Mouse (Mus musculus): ENCODE data around the gene Qrfp.

Qrfp gene

DNA sequence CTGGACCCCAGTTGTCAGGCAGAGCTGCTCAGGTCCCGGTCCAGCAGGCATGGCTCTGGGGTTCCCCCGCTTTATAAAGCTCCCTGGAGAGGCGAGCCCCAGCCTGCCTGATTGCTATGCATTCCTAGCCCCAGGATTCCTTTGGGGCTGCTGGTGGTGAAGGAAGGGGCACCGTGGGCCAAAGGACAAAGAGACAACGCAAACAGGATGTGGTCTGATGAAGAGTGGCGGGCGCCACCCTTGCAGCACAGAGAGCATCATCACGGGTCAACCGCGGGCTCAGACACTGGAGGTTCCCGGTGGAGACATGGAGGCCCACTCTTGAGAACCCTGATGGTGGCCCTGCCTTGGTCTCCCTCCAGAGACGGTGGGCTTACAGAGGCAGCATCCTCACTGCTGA, at the start of gene Qrfp:
Gene Qrfp, minus strand, starts transcription at position 137 of the 400 bp plus-strand sequence.
- no peak for DNase-seq

DNA sequence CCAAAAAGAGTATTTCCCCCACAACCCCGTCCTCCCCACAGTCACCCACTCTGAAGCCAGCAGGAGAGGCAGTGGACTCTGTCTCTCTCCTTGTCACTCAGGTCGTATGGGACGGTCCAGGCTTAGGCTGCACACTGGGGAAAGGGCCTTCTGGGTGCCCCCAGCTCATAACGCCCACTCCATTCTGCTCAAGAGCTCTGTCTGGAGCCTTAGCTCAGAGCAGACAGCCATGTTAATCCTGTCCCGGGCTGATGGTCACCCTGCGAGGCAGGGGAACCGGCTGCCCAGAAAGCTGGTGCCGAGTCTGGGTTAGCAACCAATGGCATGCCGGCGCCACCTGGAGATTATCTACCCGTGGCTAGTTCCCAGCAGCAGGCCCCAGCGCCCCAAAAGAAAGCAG, 48.1 kb upstream of the Qrfp start:
- no peak for DNase-seq

DNA sequence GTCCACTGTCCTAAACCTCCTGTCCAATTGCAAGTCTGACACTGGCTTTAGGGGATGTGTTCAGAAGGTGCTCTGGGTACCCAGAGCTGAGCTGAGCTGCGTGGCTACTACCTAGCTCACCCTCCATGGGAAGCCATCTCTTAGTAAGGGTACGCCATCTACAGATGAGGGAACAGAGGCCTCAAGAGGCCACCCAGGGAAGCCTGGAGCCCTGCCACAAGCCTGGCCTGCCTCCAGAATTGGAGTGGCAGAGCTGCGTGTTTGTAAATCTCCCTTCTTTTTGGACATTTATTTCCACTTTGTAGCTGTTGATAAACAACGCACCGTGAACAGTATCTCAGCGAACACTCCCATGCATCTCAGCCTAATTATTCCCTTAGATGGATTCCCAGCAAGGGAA, 46.8 kb upstream of the Qrfp start:
- DNase-seq: peak in 1 of 2 experiments; percentile 22

DNA sequence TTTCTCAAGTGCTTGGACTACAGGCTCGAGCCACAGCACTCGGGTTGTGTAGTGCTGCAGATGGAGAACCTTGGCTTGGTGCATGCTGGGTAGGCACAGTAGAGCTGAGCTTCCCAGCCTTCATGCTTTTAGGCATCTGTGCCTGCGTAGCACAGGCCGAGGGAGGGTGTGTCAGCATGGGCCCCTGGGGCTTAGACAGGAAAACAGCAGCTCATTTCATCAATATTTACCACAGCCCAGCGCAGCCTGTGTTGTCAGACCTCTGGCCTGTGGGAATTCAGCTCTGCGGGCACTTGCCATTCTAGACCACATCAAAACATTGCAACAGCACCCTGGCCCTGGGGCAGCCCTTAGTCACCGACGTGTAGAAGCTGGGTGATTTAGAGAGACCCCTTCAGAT, 45.6 kb upstream of the Qrfp start:
- DNase-seq: no peak

DNA sequence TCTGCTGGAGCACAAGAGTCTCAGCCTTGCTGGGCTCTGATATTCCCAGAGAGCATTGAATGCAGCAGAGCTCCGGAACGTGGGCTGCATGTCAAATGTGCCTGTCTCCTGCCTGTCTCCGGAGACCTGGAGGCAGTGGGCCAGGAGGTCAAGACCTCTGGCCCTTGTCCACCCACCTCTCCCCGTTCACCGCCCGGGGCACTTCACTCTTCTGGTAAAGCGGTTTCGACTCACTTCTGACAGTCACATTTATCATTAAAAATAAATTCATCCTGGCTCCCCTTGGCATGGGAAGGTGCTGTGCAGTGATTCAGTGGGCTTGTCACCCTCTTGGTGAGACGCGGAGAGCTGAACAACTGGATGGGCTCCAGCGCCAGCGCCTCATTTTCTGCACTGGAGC, 39.8 kb upstream of the Qrfp start:
- no peak for DNase-seq

DNA sequence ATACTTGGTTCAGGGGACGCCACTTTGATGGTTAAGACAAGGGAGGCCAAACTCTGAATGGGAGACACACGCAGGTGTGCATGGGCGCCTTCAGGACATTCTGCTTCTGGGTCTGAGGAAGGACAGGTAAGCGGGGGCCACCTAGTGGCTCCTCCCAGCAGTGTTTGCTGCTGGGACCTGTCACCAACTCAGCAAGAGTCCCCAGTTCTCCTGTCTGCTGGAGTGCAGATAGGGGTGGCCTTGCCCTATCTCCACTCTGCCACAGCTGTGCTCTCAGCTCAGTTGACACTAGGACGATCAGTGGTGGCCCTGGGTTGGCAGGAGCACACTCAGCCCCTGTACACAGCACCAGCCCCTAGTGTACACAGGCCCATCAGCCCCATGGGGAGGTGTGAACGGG, 37.5 kb upstream of the Qrfp start:
- peak; percentile 59 to 69 for DNase-seq

DNA sequence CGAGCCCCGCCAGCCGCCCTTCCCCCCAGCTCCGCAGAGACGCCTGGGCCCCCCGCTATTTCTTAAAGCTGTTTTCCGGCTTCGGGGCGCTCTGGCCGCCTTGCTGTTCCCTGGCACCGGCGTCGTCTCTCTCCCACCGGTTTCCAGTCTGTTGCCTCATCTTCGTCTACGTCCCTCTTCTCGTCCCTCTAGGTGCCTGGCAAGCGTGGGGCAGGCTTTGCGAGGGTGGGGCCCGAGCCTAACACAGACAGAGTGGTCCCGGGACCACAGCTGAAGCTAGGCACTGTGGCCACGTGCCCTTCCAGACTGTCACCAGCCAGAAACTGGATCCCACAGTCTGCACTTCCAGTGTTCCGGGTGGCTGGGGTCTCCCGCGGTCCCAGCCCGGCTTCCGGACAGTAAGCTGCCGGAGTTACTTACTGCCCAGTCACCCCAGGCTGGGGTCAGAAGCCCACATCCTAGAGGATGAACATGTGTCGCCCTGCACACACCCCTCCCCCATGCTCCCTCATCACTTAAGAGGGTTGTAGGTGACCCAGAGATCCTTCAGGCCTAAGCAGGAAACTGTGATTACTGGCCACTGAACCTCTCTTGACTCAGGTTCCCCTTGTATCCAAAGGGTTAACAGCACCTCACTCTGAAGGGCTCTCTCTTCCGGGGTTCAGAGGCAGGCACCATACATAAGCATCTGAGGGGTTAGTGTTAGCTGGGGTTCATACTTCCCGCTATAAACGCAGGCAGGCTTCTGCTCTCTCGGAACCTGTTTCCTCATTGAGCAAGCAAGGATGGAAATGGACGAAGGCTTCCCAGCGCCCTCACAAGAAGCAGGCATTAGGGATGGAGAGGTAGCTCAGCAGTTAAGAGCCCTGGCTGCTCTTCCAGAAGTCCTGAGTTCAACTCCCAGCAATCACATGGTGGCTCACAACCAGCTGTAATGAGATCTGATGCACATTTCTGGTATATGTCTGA, 36.6 kb upstream of the Qrfp start:
- DNase-seq: peak in 1 of 2 experiments; percentile 10

DNA sequence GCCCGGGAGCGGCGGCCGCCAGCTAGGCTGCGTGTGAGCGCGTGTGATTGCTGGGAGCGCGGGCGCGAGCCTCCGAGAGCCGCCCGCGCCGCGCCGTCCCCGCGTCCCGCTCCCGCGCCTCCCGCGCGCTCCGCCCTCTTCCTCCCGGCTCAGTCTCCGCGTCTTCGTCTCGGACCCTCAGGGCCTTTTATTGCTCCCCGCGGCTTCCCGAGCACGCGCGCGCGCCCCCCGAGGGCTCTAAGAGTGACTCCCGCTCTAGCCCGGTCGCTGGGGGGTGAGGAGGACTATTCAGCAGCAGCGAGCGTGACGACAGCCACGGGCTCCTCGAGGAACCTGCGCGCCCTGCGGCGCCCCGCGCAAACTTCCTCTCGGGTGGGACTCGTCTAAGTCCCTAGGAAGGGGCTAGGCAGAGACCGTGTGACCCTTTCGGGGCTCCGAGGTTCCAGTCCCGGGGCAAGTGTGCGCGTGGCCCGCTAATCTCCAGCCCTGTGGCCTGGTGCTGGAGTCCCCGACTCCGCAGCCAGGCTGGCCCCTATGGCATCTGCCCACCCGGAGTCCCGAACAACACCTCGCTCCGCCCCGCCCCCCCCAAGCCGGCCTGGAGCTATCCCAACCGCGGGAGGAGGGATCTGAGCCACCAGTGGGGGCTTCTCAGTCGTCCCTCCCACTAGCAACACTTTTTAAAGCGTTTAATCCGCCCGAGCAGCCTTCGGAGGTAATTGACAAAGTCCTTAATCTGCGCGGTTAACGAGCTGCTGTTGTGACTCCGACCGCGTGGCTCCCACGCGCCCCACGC, 35.7 kb upstream of the Qrfp start, which contains the start of gene Fibcd1:
Gene Fibcd1, minus strand, starts transcription at position 110 of the 796 bp plus-strand sequence.
- DNase-seq: peak in 1 of 2 experiments; percentile 40

DNA sequence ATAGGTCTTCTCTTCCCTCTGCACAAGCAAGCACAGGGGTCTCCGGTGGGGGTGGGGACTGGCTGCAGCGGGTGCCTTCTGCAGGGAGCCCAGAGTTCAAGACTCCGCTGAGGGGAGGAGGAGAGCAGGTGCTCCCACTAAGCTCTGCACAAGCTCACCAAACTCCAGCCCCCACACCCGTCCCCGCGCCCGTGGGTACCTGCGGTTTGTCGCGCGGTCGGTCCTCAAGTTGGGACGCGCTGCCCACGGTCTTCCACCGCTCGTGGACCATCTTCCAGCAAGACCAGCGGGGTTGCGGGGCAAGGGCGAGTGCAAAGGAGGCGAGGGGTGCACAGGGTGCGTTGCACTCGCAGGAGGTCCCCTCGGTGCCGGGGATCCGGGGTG, 35.1 kb upstream of the Qrfp start:
- no peak for DNase-seq

DNA sequence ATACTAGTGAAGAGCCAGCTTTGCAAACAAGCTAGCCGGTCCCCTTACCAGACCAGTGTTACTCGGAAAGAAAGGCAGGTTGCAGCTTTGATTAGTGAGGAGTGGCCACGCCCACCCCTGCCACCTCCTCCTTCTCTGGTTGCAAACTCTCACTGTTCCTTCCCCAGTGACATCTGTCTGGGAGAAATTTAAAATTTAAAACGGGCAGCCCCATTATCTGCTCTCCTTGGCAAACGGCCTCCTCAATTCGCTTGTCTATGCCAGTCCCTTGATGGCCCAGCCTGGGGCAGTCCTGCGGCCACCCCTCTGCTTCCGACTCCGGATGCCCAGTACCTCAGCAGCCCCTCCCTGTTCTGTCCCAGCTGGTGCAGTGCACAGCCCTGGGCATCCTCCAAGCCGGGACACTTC, 34.4 kb upstream of the Qrfp start:
- no peak for DNase-seq

DNA sequence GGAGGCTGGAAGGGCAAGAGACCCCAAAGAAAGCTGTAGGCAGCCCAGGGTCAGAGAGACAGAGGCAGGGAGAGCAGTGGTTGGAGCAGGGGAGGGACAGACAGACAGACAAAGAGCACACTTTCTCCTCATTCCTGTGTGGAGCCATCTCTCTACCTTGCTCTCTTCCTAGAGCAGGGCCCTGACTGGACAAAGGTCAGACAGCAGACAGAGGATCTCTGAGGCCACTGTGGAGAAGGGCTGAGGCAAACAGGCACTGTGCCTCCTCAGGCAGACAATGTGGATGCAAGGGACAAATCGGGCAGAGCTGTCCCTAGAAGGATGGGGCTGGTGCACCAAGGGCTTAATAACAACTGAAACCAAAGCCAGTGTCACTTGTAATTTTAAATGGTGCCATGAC, 28.5 kb upstream of the Qrfp start:
- no peak for DNase-seq

DNA sequence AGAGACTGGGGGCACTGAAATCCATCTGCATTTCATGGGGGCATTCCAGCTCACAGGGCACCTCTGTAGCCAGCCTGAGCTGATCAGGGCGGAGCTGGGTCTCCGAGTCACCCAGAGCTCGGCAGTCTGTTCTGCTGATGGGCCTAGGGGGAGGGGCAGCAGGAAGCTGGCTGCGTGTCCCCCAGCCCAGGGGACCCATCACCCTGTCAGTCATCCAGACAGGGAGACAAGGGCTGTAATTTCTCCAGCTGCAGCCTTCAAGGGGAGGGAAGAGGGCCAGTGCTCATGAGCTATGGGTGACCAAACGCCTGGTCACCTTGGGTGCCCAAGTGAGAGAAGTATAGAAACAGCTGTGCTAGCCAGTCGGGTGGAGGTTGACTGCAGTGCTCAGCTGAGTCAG, 26.6 kb upstream of the Qrfp start:
- DNase-seq: no peak

DNA sequence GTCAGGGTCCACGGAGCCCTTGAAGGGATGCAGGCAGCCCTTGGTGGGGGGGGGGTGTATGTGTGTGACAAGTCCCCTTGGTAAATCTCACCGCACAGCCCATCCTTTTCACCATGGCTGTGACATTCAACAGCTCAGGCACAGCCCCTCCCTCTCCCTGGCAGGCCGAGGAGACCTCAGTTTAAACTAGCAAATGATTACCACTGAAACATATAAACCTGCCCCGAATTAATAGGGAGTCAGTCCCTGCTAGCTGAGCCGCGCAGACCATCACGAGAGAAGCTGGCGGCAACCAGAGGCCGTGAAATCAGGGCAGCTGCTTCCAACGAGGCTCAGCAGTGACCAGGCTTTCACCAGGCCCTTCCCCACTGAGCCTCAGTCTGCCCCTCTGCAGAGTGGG, 25.7 kb upstream of the Qrfp start:
- DNase-seq: no peak

DNA sequence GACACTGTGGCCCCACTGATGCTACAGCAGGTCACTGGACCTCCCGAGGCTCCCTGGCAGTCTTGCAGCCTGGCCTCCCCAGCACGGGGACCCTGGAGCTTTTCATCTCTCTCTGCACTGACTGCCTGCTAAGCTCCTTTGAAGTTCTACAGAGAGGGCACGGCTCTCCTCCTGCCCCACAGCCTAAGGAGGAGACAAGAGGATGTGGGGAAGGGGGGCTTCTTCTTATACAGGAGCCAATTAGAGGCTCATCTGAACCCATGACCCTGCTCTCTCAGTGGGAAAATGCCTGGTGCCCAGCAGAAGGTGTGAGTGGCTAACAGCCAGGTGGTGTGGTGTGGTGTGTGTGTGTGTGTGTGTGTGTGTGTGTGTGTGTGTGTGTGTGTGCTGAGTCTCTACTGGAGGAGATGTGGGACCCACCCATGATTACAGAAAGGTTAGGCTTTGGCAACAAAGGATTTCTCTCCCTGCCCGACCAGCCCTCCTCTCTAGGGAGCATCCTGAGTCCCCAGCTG, 18.0 kb upstream of the Qrfp start:
- no peak for DNase-seq

DNA sequence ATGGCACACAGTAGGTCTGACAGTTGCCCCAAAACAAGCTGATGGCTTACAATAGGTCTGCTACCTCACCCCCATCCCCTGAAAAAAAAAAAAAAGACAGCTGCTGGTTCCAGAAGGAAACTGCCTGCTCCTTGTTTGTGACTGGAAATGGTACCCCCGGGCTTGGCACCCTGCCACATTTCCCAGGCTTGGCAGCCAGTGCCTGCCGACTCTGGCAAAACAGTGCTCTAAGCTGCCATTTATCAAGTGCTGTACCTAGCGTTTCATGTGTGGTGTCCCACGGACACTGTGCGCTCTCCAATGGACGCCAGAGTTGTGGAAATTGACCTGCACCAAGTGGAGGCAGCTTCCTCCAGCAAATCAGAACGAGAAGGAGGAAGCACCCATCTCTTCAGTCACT, 17.5 kb upstream of the Qrfp start:
- DNase-seq: peak in 1 of 2 experiments; percentile 40

DNA sequence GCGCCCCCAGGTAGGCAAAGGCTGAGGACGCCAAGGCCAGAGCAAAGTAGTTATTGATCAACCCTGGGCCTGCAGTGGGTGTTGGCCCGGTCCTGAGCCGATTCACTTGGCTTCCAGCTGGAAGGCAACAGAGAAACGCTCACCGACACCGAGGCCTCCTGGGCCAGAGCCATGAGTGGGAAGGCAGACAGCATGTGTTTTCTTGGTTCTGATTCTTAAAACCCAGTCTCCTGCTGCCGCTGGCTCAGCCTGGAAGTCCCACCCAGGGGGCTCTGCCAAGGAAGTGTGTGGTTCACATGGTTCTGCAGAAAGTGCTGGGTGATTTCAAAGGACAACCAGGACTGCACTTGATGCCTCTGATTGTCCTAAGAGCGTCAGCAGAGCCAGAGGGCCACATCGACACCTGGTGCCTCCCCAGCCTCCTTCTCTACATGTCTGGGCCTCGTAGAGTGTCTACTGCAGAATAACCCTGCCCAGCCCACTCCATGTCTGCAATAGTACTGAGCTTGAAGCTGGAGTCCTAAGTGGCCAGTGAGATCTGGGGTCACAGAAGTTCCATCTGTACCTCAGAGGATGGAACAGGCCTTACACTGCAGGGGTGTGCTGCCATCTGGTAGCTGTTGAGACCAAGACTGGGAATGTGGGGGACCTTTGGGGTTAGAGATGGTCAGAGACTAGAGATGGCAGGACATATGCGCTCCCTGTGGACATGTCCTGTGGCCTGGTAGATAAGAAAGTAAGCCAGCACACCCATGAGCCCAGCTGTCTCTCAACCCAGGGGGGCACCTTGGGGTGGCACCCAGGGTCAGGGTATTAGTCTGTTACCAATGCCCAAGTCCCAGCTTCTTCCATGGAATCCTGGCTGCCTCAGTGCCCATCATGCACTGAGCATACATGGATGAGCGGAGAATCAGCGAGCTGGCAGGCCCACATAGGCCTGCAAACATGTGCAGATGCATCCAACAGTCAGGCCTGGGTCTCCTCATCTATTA, 16.0 kb upstream of the Qrfp start:
- peak; percentile 43 to 51 for DNase-seq

DNA sequence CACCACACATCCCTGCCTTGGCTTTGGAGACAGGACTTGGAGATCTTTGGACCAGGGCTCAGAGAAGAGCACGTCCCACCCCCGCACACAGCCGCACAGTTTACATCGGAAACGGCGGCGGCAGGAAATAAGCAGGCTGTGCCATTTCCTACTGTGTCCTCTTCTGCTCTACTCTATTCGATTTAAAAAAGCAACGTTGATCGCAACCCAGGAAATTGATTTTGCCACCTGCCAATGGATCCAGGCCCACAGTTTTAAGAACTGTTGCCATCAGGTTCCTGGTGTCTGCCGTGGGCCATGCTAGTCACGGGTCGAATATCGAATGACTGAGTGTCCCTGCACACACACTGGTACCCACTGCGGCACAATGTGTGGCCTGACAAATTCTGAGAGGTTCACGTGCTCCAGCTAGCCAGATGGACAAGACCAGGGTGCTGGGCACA, 15.1 kb upstream of the Qrfp start:
- peak; percentile 47 to 55 for DNase-seq

DNA sequence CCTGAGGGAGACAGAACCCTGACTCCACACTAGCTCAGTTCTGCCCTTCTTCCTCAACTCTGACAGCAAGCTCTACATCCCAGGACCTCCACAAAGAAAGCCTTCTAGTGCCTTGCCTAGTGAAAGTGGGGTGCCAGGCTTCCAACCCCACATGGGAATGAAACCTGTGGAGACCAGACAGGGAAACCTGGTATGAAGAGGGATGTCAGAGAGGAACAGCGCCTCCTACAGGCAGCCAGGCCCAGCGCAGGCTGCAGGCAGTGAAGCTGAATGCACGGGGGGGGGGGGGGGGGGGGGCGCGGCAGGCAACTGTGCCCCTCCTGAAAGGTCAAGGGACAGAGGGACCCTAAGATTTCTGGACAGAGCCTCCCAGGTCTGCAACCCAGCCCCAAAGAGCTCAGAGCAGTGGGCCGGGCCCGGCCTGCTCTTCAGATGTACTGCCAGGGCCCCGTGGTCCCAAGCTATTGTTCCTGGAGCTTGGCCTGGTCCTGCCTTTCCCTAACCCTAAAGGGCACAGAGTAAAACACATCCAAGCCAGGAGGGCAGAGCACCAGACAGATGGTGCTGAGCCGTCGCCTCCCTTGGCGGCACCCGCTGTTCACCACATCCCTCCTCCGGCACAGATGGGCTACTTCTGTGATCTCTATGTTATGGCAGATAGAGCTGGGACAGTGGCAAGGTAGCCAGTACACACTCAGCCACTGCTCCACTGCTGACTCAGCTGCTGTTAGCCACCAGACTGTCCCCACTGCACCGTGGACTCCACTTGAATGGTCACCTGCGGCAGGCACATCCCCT, 13.8 kb upstream of the Qrfp start:
- DNase-seq: peak; percentile 40 to 44

DNA sequence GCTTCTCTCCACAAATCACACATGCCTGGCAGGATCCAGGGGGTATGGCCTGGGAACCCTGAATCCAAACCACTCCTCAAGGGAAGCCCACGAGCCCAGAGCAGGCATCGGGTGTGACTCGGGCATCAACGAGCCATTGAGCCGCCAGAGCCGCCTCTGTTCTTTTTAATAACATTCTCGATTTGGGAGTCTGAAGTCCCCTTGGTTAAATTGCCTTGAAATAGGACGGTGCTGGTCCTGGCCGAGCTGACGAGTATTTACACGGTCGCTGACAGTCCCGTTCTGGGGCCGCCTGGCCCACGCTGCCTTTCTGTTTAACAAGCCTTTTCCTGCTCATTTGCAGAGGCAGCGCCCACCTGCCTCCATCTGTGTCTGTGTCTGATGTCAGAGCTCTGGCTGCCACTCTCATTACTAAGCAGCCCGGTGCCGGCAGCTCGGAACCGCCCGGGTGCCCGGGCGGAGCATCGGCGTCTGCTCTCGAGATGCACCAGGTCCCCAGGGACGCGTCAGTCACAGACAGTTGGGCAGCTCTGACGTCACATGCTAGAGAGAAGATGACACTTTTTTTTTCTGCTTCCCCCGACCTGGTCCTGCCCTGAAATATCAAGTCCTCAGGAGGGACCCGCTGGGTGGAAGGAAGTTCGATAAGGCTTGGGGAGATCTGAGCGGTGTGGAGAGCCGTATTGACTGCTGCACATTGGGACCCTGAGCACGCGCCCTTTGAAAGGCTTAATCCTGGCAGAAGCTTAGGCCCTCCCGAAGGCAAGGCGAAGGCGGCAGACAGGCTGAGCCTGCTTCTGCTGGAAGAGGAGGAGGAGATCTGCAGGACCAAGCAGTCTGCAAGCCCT, 12.4 kb upstream of the Qrfp start:
- peak; percentile 48 to 61 for DNase-seq

DNA sequence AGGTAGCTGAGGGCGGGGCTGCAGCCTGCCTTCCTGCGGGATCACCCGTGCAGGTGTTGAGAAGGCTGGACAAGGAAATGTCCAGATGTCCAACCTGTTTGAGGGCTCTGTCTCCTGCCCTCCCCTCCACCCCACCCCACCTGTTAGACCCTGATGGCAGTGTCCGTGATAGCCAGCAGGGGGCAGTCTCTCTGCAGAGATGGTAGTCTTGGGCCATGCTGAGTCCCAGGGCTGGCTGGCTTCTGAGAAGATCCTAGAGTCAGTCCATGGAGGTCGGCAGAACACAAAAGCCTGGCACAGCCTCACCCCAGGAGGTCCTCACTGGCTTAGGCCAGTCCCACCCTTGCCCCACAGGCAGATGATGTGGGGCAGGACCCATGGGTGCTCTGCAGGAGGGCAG, 5.0 kb upstream of the Qrfp start:
- peak; percentile 72 to 74 for DNase-seq

All from cerebellum, adult 18-20 months (tissue).